Mouse (Mus musculus): ENCODE data around the gene Eif2b5. TPM values are rescaled to one million over a fixed set of nuclear protein-coding genes. Genes with fewer than 3 reads are reported as not detected.

Gene Eif2b5
- polyA plus RNA-seq, 1 experiment from 2014 or later = 93.7 TPM

- WGBS = 2% methylated on average over 6 of the region's 6 CpGs
- no peaks in the 10 kb centered on the region for H3K9me3 ChIP-seq (ENCODE audit: control insufficient read depth, low read length)
- no peaks in the 10 kb centered on the region for H3K27me3 ChIP-seq (replicated peaks; ENCODE audit: control insufficient read depth, insufficient read depth, low read length)
- peak; percentile 31 for ATAC-seq
- no peaks in the 10 kb centered on the region; the same call in 1 of the 2 replicates for H3K36me3 ChIP-seq (ENCODE audit: control insufficient read depth, insufficient read depth, low read length)
- H3K4me2 ChIP-seq (ENCODE audit: low read depth, low read length) = peak overlapping the region; percentile 83
- H3K4me1 ChIP-seq (ENCODE audit: control insufficient read depth, insufficient read depth, low read length) = peaks cover 16% of the 10 kb centered on the region
- H3K4me3 ChIP-seq (ENCODE audit: low read length) = peak overlapping the region; percentile 90
- H3K9ac ChIP-seq (ENCODE audit: low read depth, low read length) = peak overlapping the region; percentile 93
- peak overlapping the region; percentile 88 for H3K27ac ChIP-seq (ENCODE audit: low read length)
Observed at GRCm38 (mm10) chr16:20517701-20518374, 19.2 kb downstream of the Eif2b5 start.

DNA sequence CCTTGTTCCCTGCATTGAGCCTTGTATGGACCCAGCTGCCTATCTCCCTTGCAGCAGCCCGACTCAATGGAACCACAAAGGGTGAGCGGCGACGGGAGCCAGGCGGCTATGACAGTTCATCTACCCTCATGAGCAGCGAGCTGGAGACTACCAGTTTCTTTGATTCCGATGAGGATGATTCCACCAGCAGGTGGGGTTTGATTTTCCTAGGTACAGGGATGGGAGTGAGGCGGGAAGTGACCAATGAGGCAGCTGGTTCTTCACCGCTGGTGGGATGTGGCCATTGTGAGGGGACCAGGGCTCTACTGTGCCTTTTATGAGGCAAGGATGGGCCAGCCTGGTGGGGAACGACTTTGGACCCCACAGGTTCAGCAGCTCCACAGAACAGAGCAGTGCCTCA lies 25.3 kb downstream of the Eif2b5 start:
- Histone ChIP-seq H3K9ac (ENCODE audit: low read depth, low read length) (no peak overlapping the region), H3K9me3 (ENCODE audit: control insufficient read depth, low read length) (no peaks in the 10 kb centered on the region), H3K4me2 (ENCODE audit: low read depth, low read length) (no peak overlapping the region), H3K4me3 (ENCODE audit: low read length) (no peak overlapping the region), H3K36me3 (ENCODE audit: control insufficient read depth, insufficient read depth, low read length) (peaks cover 24% of the 10 kb centered on the region), H3K4me1 (ENCODE audit: control insufficient read depth, insufficient read depth, low read length) (peaks cover 5% of the 10 kb centered on the region), H3K27me3 (replicated peaks; ENCODE audit: control insufficient read depth, insufficient read depth, low read length) (no peaks in the 10 kb centered on the region), H3K27ac (ENCODE audit: low read length) (no peak overlapping the region)
- WGBS = 80% methylated on average over 10 of the region's 10 CpGs
- ATAC-seq = no peak

GRCm38 (mm10) chr16:20528779-20529178 lies 30.2 kb downstream of the Eif2b5 start:
- no peaks in the 10 kb centered on the region for H3K27me3 ChIP-seq (replicated peaks; ENCODE audit: control insufficient read depth, insufficient read depth, low read length)
- H3K4me2 ChIP-seq (ENCODE audit: low read depth, low read length) = no peak overlapping the region
- H3K9ac ChIP-seq (ENCODE audit: low read depth, low read length) = no peak overlapping the region
- no peaks in the 10 kb centered on the region for H3K9me3 ChIP-seq (ENCODE audit: control insufficient read depth, low read length)
- no peak for ATAC-seq
- WGBS = 90% methylated on average over 5 of the region's 5 CpGs
- H3K4me1 ChIP-seq (ENCODE audit: control insufficient read depth, insufficient read depth, low read length) = no peaks in the 10 kb centered on the region
- H3K27ac ChIP-seq (ENCODE audit: low read length) = no peak overlapping the region
- H3K4me3 ChIP-seq (ENCODE audit: low read length) = no peak overlapping the region
- H3K36me3 ChIP-seq (ENCODE audit: control insufficient read depth, insufficient read depth, low read length) = peaks cover 39% of the 10 kb centered on the region

DNA sequence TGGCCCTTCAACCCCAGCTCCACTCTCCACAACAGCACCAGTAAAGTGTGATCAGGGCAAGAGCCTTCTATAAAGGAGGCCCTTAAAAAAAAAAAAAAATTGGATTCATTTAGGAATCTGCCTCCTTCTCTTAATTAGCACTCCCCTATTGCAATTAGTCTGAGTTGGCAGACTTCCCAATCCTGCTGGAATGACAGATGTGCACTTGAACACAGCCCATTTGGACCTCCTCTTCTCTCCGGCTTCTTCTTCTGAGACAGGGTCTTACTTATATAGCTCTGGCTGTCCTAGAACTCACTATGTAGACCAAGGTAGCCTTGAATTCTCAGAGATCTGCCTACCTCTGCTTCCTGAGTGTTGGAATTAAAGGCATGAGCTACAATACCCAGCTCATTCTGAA lies 30.8 kb downstream of the Eif2b5 start:
- H3K4me3 ChIP-seq (ENCODE audit: low read length) = no peak overlapping the region
- no peak overlapping the region for H3K9ac ChIP-seq (ENCODE audit: low read depth, low read length)
- 48% methylated on average over 1 of the region's 1 CpGs for WGBS
- peaks cover 34% of the 10 kb centered on the region for H3K36me3 ChIP-seq (ENCODE audit: control insufficient read depth, insufficient read depth, low read length)
- no peak overlapping the region for H3K27ac ChIP-seq (ENCODE audit: low read length)
- no peak overlapping the region for H3K4me2 ChIP-seq (ENCODE audit: low read depth, low read length)
- no peaks in the 10 kb centered on the region for H3K27me3 ChIP-seq (replicated peaks; ENCODE audit: control insufficient read depth, insufficient read depth, low read length)
- H3K9me3 ChIP-seq (ENCODE audit: control insufficient read depth, low read length) = no peaks in the 10 kb centered on the region
- no peak for ATAC-seq
- H3K4me1 ChIP-seq (ENCODE audit: control insufficient read depth, insufficient read depth, low read length) = no peaks in the 10 kb centered on the region

- Histone ChIP-seq H3K27ac (ENCODE audit: low read length) (no peak overlapping the region), H3K4me2 (ENCODE audit: low read depth, low read length) (no peak overlapping the region), H3K27me3 (replicated peaks; ENCODE audit: control insufficient read depth, insufficient read depth, low read length) (no peaks in the 10 kb centered on the region), H3K36me3 (ENCODE audit: control insufficient read depth, insufficient read depth, low read length) (peaks cover 22% of the 10 kb centered on the region), H3K4me1 (ENCODE audit: control insufficient read depth, insufficient read depth, low read length) (no peaks in the 10 kb centered on the region), H3K9me3 (ENCODE audit: control insufficient read depth, low read length) (no peaks in the 10 kb centered on the region), H3K4me3 (ENCODE audit: low read length) (no peak overlapping the region), H3K9ac (ENCODE audit: low read depth, low read length) (no peak overlapping the region)
- no peak for ATAC-seq
- 96% methylated on average over 20 of the region's 20 CpGs for WGBS
Observed at GRCm38 (mm10) chr16:20530941-20531340, 32.3 kb downstream of the Eif2b5 start.

GRCm38 (mm10) chr16:20534617-20535295 lies 36.1 kb downstream of the Eif2b5 start:
- Histone ChIP-seq H3K27me3 (replicated peaks; ENCODE audit: control insufficient read depth, insufficient read depth, low read length) (no peaks in the 10 kb centered on the region), H3K9me3 (ENCODE audit: control insufficient read depth, low read length) (no peaks in the 10 kb centered on the region), H3K36me3 (ENCODE audit: control insufficient read depth, insufficient read depth, low read length) (peaks cover 19% of the 10 kb centered on the region), H3K4me1 (ENCODE audit: control insufficient read depth, insufficient read depth, low read length) (peaks cover 17% of the 10 kb centered on the region), H3K4me3 (ENCODE audit: low read length) (no peak overlapping the region), H3K27ac (ENCODE audit: low read length) (no peak overlapping the region), H3K9ac (ENCODE audit: low read depth, low read length) (no peak overlapping the region), H3K4me2 (ENCODE audit: low read depth, low read length) (no peak overlapping the region)
- WGBS = 44% methylated on average over 10 of the region's 10 CpGs
- ATAC-seq = no peak

- ATAC-seq = peak; percentile 97
- peak within 1 kb of the TSS; percentile 92 for H3K9ac ChIP-seq (ENCODE audit: low read depth, low read length)
- under 1% methylated on average over 52 of the region's 52 CpGs for WGBS
Observed at GRCm38 (mm10) chr16:20535296-20536080, 36.9 kb downstream of the Eif2b5 start, which contains the start of gene Ap2m1. TSS of gene Ap2m1 (plus strand) at chr16:20535478.

GRCm38 (mm10) chr16:20536081-20536665 lies 37.6 kb downstream of the Eif2b5 start:
- Histone ChIP-seq H3K9ac (ENCODE audit: low read depth, low read length) (peak overlapping the region; percentile 92), H3K4me3 (ENCODE audit: low read length) (peak overlapping the region; percentile 84), H3K27ac (ENCODE audit: low read length) (peak overlapping the region; percentile 92), H3K4me2 (ENCODE audit: low read depth, low read length) (peak overlapping the region; percentile 69), H3K27me3 (replicated peaks; ENCODE audit: control insufficient read depth, insufficient read depth, low read length) (no peaks in the 10 kb centered on the region), H3K36me3 (ENCODE audit: control insufficient read depth, insufficient read depth, low read length) (peaks cover 18% of the 10 kb centered on the region), H3K4me1 (ENCODE audit: control insufficient read depth, insufficient read depth, low read length) (peaks cover 17% of the 10 kb centered on the region), H3K9me3 (ENCODE audit: control insufficient read depth, low read length) (no peaks in the 10 kb centered on the region)
- no peak for ATAC-seq
- WGBS = 25% methylated on average over 9 of the region's 9 CpGs

More at GRCm38 (mm10) chr16:20535296-20536080, 36.9 kb downstream of the Eif2b5 start, which contains the start of gene Ap2m1:
- Histone ChIP-seq H3K4me1 (ENCODE audit: control insufficient read depth, insufficient read depth, low read length) (peaks cover 17% of the 10 kb centered on the region), H3K4me2 (ENCODE audit: low read depth, low read length) (peak within 1 kb of the TSS; percentile 69), H3K27ac (ENCODE audit: low read length) (peak within 1 kb of the TSS; percentile 92), H3K36me3 (ENCODE audit: control insufficient read depth, insufficient read depth, low read length) (peaks cover 22% of the 10 kb centered on the region), H3K9me3 (ENCODE audit: control insufficient read depth, low read length) (no peaks in the 10 kb centered on the region), H3K27me3 (replicated peaks; ENCODE audit: control insufficient read depth, insufficient read depth, low read length) (no peaks in the 10 kb centered on the region), H3K4me3 (ENCODE audit: low read length) (peak within 1 kb of the TSS; percentile 84)

- Histone ChIP-seq H3K4me2 (ENCODE audit: low read depth, low read length) (peak overlapping the region; percentile 69), H3K9me3 (ENCODE audit: control insufficient read depth, low read length) (no peaks in the 10 kb centered on the region), H3K4me3 (ENCODE audit: low read length) (peak overlapping the region; percentile 84), H3K27me3 (replicated peaks; ENCODE audit: control insufficient read depth, insufficient read depth, low read length) (no peaks in the 10 kb centered on the region), H3K27ac (ENCODE audit: low read length) (peak overlapping the region; percentile 70), H3K4me1 (ENCODE audit: control insufficient read depth, insufficient read depth, low read length) (peaks cover 17% of the 10 kb centered on the region), H3K36me3 (ENCODE audit: control insufficient read depth, insufficient read depth, low read length) (peaks cover 20% of the 10 kb centered on the region), H3K9ac (ENCODE audit: low read depth, low read length) (peak overlapping the region; percentile 48)
- 28% methylated on average over 5 of the region's 5 CpGs for WGBS
- no peak for ATAC-seq
Observed at GRCm38 (mm10) chr16:20537071-20537471, 38.5 kb downstream of the Eif2b5 start.
